Mouse (Mus musculus) heart, embryonic 11.5 days (tissue): ENCODE measurements at regions not wholly inside any gene's neighbourhood (a gene's known extent, or its start where the extent isn't known, plus 50 kb on each side); places are given as distances from the start of the nearest gene placed in this dataset.

Experiments
- ATAC-seq: fragments of 200-750 bp; cut with Nextera tagmentation; replicated peaks from 2 replicates; pipeline ENCODE4 v1.8.0; 2017; ENCODE audit warnings: moderate library complexity; ENCODE audit not compliant: insufficient number of reproducible peaks, low FRiP score, low TSS enrichment
- H3K27ac ChIP-seq: fragments of 300-500 bp; sonication (generic); 2 replicates; pipeline ENCODE4 v1.5.1; 2014; ENCODE audit warnings: mild to moderate bottlenecking, low read depth, low read length
- H3K27me3 ChIP-seq: fragments of 300-500 bp; sonication (generic); 2 replicates; pipeline ENCODE4 v1.6.1; 2014; ENCODE audit warnings: mild to moderate bottlenecking, low read length, mixed read lengths; ENCODE audit not compliant: control insufficient read depth, insufficient read depth
- H3K36me3 ChIP-seq: fragments of 300-500 bp; sonication (generic); 2 replicates; pipeline ENCODE4 v1.6.1; 2014; ENCODE audit warnings: mild to moderate bottlenecking, low read length, moderate library complexity, mixed read lengths; ENCODE audit not compliant: control insufficient read depth, insufficient read depth
- H3K4me1 ChIP-seq: fragments of 300-500 bp; sonication (generic); 2 replicates; pipeline ENCODE4 v1.6.1; 2014; ENCODE audit warnings: low read length; ENCODE audit not compliant: control insufficient read depth, insufficient read depth
- H3K4me2 ChIP-seq: fragments of 300-500 bp; sonication (generic); 2 replicates; pipeline ENCODE4 v1.6.1; 2014; ENCODE audit warnings: mild to moderate bottlenecking, moderate library complexity
- H3K4me3 ChIP-seq: fragments of 300-500 bp; sonication (generic); 2 replicates; pipeline ENCODE4 v1.5.1; 2014; ENCODE audit warnings: low read depth, low read length
- H3K9ac ChIP-seq: fragments of 300-500 bp; sonication (generic); 2 replicates; pipeline ENCODE4 v1.6.1; 2014; ENCODE audit warnings: mild to moderate bottlenecking, low read depth, low read length, moderate library complexity
- H3K9me3 ChIP-seq: fragments of 300-500 bp; sonication (generic); replicated peaks from 2 replicates; pipeline ENCODE4 v1.6.1; 2016; ENCODE audit warnings: low read length; ENCODE audit not compliant: control insufficient read depth
- WGBS: fragments of 180-500 bp; shearing (Covaris S2); extraction: QIAGEN DNeasy Blood & Tissue Kit; methylation state at CpG from one replicate; pipeline ENCODE4 v1.1.7; 2014; ENCODE audit not compliant: insufficient replicate concordance; 5-methylcytosine and 5-hydroxymethylcytosine counted together

DNA sequence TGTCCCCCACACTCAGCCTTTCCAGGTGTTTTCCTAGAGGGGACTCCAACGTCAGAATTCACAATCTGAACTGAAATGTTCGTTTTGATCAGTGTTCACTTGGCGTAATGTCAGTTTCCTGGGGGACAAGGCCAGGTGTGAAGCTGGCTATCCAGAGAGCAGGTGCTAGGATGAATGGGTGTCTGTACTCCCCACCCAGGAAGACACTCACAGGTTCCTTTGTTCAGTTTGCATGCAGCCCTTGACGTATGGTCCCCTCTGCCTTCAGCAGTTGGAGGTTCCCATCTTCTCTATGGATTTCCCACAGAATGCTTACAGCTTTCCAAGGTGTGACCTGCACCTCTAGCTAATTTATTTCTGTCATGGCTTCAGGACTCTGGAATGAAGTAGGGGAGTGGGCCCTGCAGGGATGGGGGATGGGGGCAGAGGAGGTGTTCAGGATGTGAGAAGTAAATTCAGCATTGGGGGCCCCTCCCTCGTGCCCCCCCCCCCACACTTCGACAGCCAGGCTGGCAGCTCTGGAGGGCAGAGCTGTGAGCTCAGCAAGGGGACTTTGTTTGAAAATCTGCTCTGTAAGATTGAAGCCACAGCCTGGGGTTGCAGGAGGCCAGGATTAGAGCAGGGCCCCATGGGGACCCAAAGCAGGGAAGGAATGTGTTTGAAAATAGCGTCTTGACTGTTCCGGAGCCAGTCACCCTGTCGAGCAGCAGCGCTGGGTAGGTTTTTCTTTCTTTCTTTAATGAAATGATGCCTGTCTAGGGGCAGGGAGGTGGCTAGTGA is 173.2 kb upstream of the Ubash3b start:
- 20% methylated on average over 10 of the region's 10 CpGs for WGBS
- no peaks in the 10 kb centered on the region for H3K27me3 ChIP-seq
- ATAC-seq = no peak
- H3K9me3 ChIP-seq = no peaks in the 10 kb centered on the region
- H3K4me2 ChIP-seq = peak overlapping the region; percentile 36
- no peak overlapping the region for H3K4me3 ChIP-seq
- H3K9ac ChIP-seq = peak overlapping the region; percentile 24; the same call in 1 of the 2 replicates
- peak overlapping the region; percentile 18; the same call in 1 of the 2 replicates for H3K27ac ChIP-seq
- H3K36me3 ChIP-seq = no peaks in the 10 kb centered on the region
- peaks cover 9% of the 10 kb centered on the region for H3K4me1 ChIP-seq

DNA sequence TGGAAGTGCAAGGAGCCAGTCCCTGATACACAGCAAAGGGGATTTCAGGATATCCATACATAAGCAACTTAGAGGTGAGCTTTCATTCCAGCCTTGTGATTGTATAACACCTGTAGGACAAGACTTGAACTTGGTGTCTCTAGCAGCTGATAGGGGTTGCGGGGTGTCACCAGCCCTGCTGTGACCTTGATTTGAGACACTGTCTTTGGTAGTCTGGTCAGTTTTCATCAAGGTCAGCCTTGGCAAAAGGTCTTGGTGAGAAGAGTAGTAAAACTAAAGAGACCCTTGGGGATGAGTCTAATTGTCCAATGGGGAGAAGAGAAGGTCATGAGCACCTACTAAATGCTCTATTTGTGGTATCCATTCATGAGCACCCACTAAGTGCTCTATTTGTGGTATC is 172.0 kb upstream of the Ubash3b start:
- Histone ChIP-seq H3K9ac (no peak overlapping the region), H3K4me2 (no peak overlapping the region), H3K4me1 (peaks cover 13% of the 10 kb centered on the region), H3K36me3 (no peaks in the 10 kb centered on the region), H3K27ac (no peak overlapping the region), H3K4me3 (no peak overlapping the region), H3K27me3 (no peaks in the 10 kb centered on the region), H3K9me3 (no peaks in the 10 kb centered on the region)
- WGBS = 97% methylated on average over 1 of the region's 1 CpGs
- no peak for ATAC-seq

DNA sequence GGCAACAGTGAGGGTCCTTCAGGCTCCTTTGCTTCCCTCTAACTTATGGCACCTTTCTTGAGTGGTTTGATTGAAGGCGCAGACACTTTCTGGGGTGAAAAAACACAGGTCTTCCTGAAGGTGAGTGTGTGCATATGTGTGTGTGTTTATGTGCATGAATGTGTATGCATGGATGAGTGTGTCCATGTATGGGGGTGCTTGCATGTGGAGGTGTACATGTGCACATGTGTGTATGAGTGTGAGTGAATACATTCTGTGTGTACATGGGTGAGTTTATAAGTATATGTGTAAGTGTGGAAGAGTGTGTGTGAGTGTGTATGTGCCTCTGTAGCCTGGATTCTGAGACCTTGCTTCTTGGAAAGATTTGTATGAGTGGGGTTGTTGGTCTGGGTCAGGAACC is 167.5 kb upstream of the Ubash3b start:
- Histone ChIP-seq H3K4me2 (peak overlapping the region; percentile 37), H3K9ac (no peak overlapping the region)

DNA sequence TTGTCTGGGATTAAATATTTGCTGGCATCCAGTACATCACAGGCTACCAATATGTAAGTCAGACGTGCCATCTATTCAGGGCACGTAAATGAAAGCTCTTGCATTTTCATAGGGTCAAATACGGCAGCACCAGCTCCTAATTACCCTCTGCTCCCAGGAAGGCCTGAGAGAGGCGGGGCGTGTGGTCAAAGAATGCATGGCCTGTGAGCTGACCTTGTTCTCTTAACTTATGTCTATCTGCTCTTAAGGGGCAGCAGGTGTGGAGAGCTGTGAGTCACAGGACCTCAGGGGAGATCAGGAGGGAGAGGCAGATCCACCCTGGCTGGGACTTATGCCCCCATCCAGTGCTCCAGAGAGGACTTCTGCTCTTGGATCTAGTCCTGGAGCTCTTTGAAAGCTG is 167.0 kb upstream of the Ubash3b start:
- ATAC-seq = no peak
- Histone ChIP-seq H3K9ac (no peak overlapping the region), H3K36me3 (no peaks in the 10 kb centered on the region), H3K4me3 (no peak overlapping the region), H3K9me3 (no peaks in the 10 kb centered on the region), H3K4me1 (peaks cover 6% of the 10 kb centered on the region), H3K4me2 (peak overlapping the region; percentile 37), H3K27ac (no peak overlapping the region), H3K27me3 (no peaks in the 10 kb centered on the region)
- WGBS = 47% methylated on average over 5 of the region's 5 CpGs

More for the DNA sequence above, 167.5 kb upstream of the Ubash3b start:
- no peaks in the 10 kb centered on the region for H3K27me3 ChIP-seq
- no peak for ATAC-seq
- H3K36me3 ChIP-seq = no peaks in the 10 kb centered on the region
- 84% methylated on average over 1 of the region's 1 CpGs for WGBS
- H3K27ac ChIP-seq = no peak overlapping the region
- no peak overlapping the region for H3K4me3 ChIP-seq
- H3K4me1 ChIP-seq = peaks cover 6% of the 10 kb centered on the region
- no peaks in the 10 kb centered on the region for H3K9me3 ChIP-seq

DNA sequence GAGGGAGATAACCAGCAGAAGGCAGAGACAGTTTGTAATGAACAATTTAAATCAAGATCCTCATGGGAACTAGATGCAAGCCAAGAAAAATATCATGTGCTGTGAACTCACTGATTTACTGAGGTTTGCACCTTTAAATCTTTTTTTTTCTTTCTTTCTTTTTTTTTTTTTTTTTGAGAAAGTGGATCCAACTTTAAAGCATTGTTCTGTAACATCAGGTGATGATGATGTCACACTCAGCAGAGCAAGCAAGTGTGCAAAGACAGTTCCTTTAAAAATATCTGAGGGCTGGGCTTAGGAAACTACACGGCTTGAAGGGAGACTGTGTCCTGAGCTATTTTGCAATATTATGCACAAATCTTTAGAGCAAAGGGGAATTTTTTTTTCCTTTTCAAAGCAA is 166.6 kb upstream of the Ubash3b start:
- H3K36me3 ChIP-seq = no peaks in the 10 kb centered on the region
- no peak overlapping the region for H3K27ac ChIP-seq
- 19% methylated on average over 1 of the region's 1 CpGs for WGBS
- no peak for ATAC-seq
- peak overlapping the region; percentile 37 for H3K4me2 ChIP-seq
- H3K27me3 ChIP-seq = no peaks in the 10 kb centered on the region
- H3K4me3 ChIP-seq = no peak overlapping the region
- peaks cover 6% of the 10 kb centered on the region for H3K4me1 ChIP-seq
- H3K9ac ChIP-seq = no peak overlapping the region
- no peaks in the 10 kb centered on the region for H3K9me3 ChIP-seq

DNA sequence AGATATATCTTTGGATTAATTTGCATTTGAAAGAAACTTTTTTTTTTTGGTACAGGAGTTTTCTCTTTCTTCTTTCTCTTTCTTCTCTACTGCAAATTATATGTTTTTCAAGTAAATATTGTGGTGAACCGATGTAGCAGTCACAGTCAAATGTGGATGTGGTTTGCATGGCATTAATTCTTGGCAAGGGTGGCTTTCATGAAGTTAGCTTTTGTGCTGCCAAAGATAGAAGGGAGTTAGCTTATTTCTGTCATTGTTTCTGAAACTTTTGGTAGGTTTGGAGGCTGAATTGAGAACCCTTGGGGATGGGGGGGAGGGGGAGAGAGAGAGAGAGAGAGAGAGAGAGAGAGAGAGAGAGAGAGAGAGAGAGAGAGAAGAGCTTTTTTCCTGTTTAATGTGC is 166.1 kb upstream of the Ubash3b start:
- Histone ChIP-seq H3K9ac (no peak overlapping the region), H3K4me2 (no peak overlapping the region), H3K27ac (no peak overlapping the region; the same call in 1 of the 2 replicates)

DNA sequence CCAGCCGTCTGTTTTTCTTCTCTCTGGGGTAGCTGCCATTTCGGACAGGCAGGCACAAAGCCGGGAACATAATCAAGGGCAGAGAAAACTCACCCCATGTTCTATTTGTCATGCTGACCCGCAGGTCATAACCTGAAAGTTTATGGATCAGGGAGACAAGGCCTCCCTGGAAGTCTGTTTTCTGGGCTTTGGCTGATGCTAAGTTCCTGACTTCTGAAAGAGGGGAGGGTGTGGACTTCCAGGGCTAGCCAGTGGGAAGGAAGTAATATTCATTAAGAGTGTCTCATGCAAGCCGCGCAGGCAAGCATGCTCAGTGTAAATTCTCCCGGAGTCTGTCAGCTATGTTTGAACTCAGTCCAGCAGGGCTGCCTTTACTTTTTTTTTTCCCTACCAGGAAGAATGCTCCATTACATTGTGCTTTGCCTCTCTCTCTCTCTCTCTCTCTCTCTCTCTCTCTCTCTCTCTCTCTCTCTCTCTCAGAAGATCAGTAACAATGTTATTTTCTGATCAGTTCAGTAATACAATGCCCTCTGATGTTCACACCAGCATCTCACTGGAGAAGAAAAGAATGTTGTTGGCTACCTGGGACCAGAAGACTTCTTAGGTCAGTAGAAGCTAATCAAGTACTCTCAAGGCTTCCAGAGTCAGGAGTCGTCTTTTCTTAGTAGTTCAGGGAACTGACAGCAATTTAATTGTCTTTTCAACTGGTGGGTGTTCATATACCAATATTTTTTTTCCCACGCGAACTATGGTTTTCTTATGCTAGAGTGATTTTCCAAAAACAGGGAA is 165.5 kb upstream of the Ubash3b start:
- H3K27me3 ChIP-seq = no peaks in the 10 kb centered on the region
- no peaks in the 10 kb centered on the region for H3K9me3 ChIP-seq
- peaks cover 6% of the 10 kb centered on the region for H3K4me1 ChIP-seq
- H3K36me3 ChIP-seq = no peaks in the 10 kb centered on the region
- H3K9ac ChIP-seq = no peak overlapping the region
- peak overlapping the region; percentile 62 for H3K27ac ChIP-seq
- H3K4me2 ChIP-seq = no peak overlapping the region
- WGBS = 33% methylated on average over 10 of the region's 10 CpGs
- ATAC-seq = peak; percentile 59; the same call in 1 of the 2 replicates
- no peak overlapping the region for H3K4me3 ChIP-seq

More for the DNA sequence above, 166.1 kb upstream of the Ubash3b start:
- ATAC-seq = no peak
- H3K9me3 ChIP-seq = no peaks in the 10 kb centered on the region
- no peaks in the 10 kb centered on the region for H3K36me3 ChIP-seq
- no peaks in the 10 kb centered on the region for H3K27me3 ChIP-seq
- no peak overlapping the region for H3K4me3 ChIP-seq
- 69% methylated on average over 1 of the region's 1 CpGs for WGBS
- peaks cover 6% of the 10 kb centered on the region for H3K4me1 ChIP-seq

DNA sequence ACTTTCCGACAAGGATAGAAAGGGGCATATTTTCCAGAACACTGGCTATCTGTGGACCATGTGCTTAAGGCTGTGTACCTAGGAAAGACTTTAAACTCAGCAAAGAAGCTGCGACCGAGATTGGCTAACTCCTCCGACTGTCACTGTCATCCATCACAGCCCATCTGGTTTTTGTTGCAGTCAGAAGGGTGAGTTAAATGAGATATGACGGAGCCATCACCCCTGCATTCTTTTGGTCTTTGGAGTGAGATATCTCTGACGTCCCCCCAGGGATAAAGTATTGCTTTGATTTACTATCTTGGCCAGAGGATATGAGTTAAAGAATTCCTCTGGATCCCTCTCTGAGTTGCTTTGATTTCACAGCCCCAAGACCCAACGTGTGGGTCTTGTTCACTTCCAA is 160.0 kb upstream of the Ubash3b start:
- no peak overlapping the region for H3K9ac ChIP-seq
- no peaks in the 10 kb centered on the region for H3K9me3 ChIP-seq
- H3K4me2 ChIP-seq = no peak overlapping the region
- 34% methylated on average over 7 of the region's 7 CpGs for WGBS
- no peaks in the 10 kb centered on the region for H3K27me3 ChIP-seq
- no peaks in the 10 kb centered on the region for H3K4me1 ChIP-seq
- no peak overlapping the region for H3K4me3 ChIP-seq
- no peak; the same call in 1 of the 2 replicates for ATAC-seq
- no peaks in the 10 kb centered on the region for H3K36me3 ChIP-seq
- H3K27ac ChIP-seq = no peak overlapping the region
